Mouse (Mus musculus) neural tube, embryonic 15.5 days (tissue): Measurements from ENCODE around the gene Olfr113. TPM values are rescaled to one million over a fixed set of nuclear protein-coding genes. Genes with fewer than 3 reads are reported as not detected.

Experiments used
- polyA plus RNA-seq: library from polyadenylated mRNA; unstranded; fragments of >200 nt; fragmentation: Nextera tagmentation; extraction: Ambion mirVana; gene quantifications from 2 replicates; pipeline ENCODE4 v1.2.1, GENCODE M21; 2015

Olfr113 gene
- polyA plus RNA-seq, 1 experiment from 2014 or later: not detected

Other genes starting within 250 kb of the Olfr113 start
- not detected in 2 replicates for gene Olfr103, start 238.0 kb downstream of the Olfr113 start, polyA plus RNA-seq
- gene Olfr104-ps, start 218.1 kb downstream of the Olfr113 start, polyA plus RNA-seq: not detected in 2 replicates
- not detected in 2 replicates for gene Olfr105-ps, start 198.6 kb downstream of the Olfr113 start, polyA plus RNA-seq
- not detected in 2 replicates for gene Olfr106-ps, start 187.3 kb downstream of the Olfr113 start, polyA plus RNA-seq
- 0.04 TPM in 1 of 2 replicates, not detected in the other for gene Olfr107, start 178.4 kb downstream of the Olfr113 start, polyA plus RNA-seq
- not detected in 2 replicates for gene Olfr108, start 132.2 kb downstream of the Olfr113 start, polyA plus RNA-seq
- gene Olfr109, start 118.7 kb downstream of the Olfr113 start, polyA plus RNA-seq: not detected in 2 replicates
- 0.73 TPM in 1 of 2 replicates, not detected in the other for gene H2-M2, start 94.1 kb downstream of the Olfr113 start, polyA plus RNA-seq
- not detected in 2 replicates for gene Olfr110, start 85.2 kb downstream of the Olfr113 start, polyA plus RNA-seq
- not detected in 2 replicates for gene Olfr111, start 69.6 kb downstream of the Olfr113 start, polyA plus RNA-seq
- gene Olfr112, start 8.2 kb downstream of the Olfr113 start, polyA plus RNA-seq: not detected in 2 replicates
- gene Olfr114, start 15.1 kb upstream of the Olfr113 start, polyA plus RNA-seq: not detected in 2 replicates
- gene Olfr115, start 49.4 kb upstream of the Olfr113 start, polyA plus RNA-seq: not detected in 2 replicates
- not detected in 2 replicates for gene Olfr116, start 49.5 kb upstream of the Olfr113 start, polyA plus RNA-seq
- gene Olfr117, start 86.1 kb upstream of the Olfr113 start, polyA plus RNA-seq: not detected in 2 replicates
- not detected in 2 replicates for gene Olfr118, start 89.3 kb upstream of the Olfr113 start, polyA plus RNA-seq
- gene Olfr119, start 118.9 kb upstream of the Olfr113 start, polyA plus RNA-seq: not detected in 2 replicates
- not detected in 2 replicates for gene Olfr120, start 144.1 kb upstream of the Olfr113 start, polyA plus RNA-seq
- not detected in 2 replicates for gene Olfr121, start 171.2 kb upstream of the Olfr113 start, polyA plus RNA-seq
- gene Olfr122, start 190.9 kb upstream of the Olfr113 start, polyA plus RNA-seq: not detected in 2 replicates
- gene Olfr123, start 215.9 kb upstream of the Olfr113 start, polyA plus RNA-seq: not detected in 2 replicates
- not detected in 2 replicates for gene Olfr124, start 222.2 kb upstream of the Olfr113 start, polyA plus RNA-seq